Mouse (Mus musculus) myocyte (in vitro differentiated cells): Measurements from ENCODE around the gene Nudt13.

ENCODE experiments used
- E2F4 ChIP-seq: IDR thresholded peaks from one replicate; pipeline ENCODE4 v1.6.1; 2011; ENCODE audit warnings: mild to moderate bottlenecking, control low read depth, moderate library complexity; ENCODE audit not compliant: insufficient read depth
- MAX ChIP-seq: IDR thresholded peaks from one replicate; pipeline ENCODE4 v1.6.1; 2011; ENCODE audit warnings: low read depth, mild to moderate bottlenecking, control low read depth
- MYOD1 ChIP-seq, 3 experiments: IDR thresholded peaks; one replicate each; pipeline ENCODE4 v1.6.1; 2011; ENCODE audit warnings: control low read depth in 2 of 3, low read depth in 2 of 3, mild to moderate bottlenecking in 2 of 3, moderate library complexity in 1 of 3; ENCODE audit not compliant: insufficient read length in 2 of 3, control insufficient read depth in 1 of 3
- MYOG ChIP-seq, 3 experiments: IDR thresholded peaks; one replicate each; pipeline ENCODE4 v1.6.1; 2011; ENCODE audit warnings: control low read depth in 2 of 3, low read depth in 2 of 3, mild to moderate bottlenecking in 2 of 3; ENCODE audit not compliant: insufficient read length in 2 of 3, control insufficient read depth in 1 of 3, insufficient read depth in 1 of 3
- POLR2A ChIP-seq: IDR thresholded peaks from one replicate; pipeline ENCODE4 v1.6.1; 2011; ENCODE audit warnings: low read depth, mild to moderate bottlenecking, control low read depth, moderate library complexity; ENCODE audit not compliant: insufficient read length
- POLR2AphosphoS2 ChIP-seq: IDR thresholded peaks from one replicate; pipeline ENCODE4 v1.6.1; 2011; ENCODE audit warnings: low read depth, control low read depth; ENCODE audit not compliant: insufficient read length
- REST ChIP-seq: IDR thresholded peaks from one replicate; pipeline ENCODE4 v1.6.1; 2011; ENCODE audit warnings: mild to moderate bottlenecking, control low read depth, moderate library complexity; ENCODE audit not compliant: insufficient read depth, insufficient read length
- SRF ChIP-seq: IDR thresholded peaks from one replicate; pipeline ENCODE4 v1.6.1; 2011; ENCODE audit warnings: low read depth; ENCODE audit not compliant: control insufficient read depth, insufficient read length
- TCF12 ChIP-seq: IDR thresholded peaks from one replicate; pipeline ENCODE4 v1.6.1; 2011; ENCODE audit warnings: mild to moderate bottlenecking, control low read depth; ENCODE audit not compliant: poor library complexity, insufficient read depth, severe bottlenecking
- TCF3 ChIP-seq: IDR thresholded peaks from one replicate; pipeline ENCODE4 v1.6.1; 2011; ENCODE audit warnings: low read depth, control low read depth; ENCODE audit not compliant: insufficient read length
- USF1 ChIP-seq: IDR thresholded peaks from one replicate; pipeline ENCODE4 v1.6.1; 2011; ENCODE audit warnings: low read depth, mild to moderate bottlenecking, control low read depth, moderate library complexity

- TF ChIP-seq POLR2AphosphoS2 (no peak), POLR2A (no peak), USF1 (no peak), MYOD1 (IDR thresholded peaks at IDR 0.05; ENCODE audit: control insufficient read depth in 1 of 3, insufficient read length in 2 of 3, low read depth in 2 of 3) (no peak), E2F4 (no peak), MYOG (IDR thresholded peaks at IDR 0.05; ENCODE audit: control insufficient read depth in 1 of 3, insufficient read depth in 1 of 3, insufficient read length in 2 of 3, low read depth in 2 of 3) (no peak), REST (no peak), SRF (no peak), MAX (no peak), TCF12 (no peak), TCF3 (no peak)
These were observed 51.4 kb downstream of the Nudt13 start for GRCm38 (mm10) chr14:20345885-20346284.
